Mouse (Mus musculus) thymus, adult 2 months (tissue): ENCODE data around the gene Arv1. TPM values are rescaled to one million over a fixed set of nuclear protein-coding genes. Genes with fewer than 3 reads are reported as not detected.
A peak's percentile ranks its signal among the peaks of the same experiment; 100 is the strongest.

Source experiments
- DNase-seq: peaks from one replicate; pipeline ENCODE4 v3.0.0; 2021
- H3K27ac ChIP-seq: fragments of 200-500 bp; 2 replicates; pipeline ENCODE4 v1.5.1; 2012; ENCODE audit warnings: low read length, control low read depth; ENCODE audit not compliant: control insufficient read depth, insufficient read depth
- H3K27me3 ChIP-seq: fragments of 200-500 bp; 2 replicates; pipeline ENCODE4 v1.6.1; 2012; ENCODE audit warnings: mild to moderate bottlenecking, low read length, moderate library complexity, mixed read lengths; ENCODE audit not compliant: control insufficient read depth, insufficient read depth
- H3K36me3 ChIP-seq: fragments of 200-500 bp; 2 replicates; pipeline ENCODE4 v1.6.1; 2012; ENCODE audit warnings: mild to moderate bottlenecking, low read length, moderate library complexity; ENCODE audit not compliant: control insufficient read depth, insufficient read depth
- H3K4me1 ChIP-seq: fragments of 200-500 bp; replicated peaks from 2 replicates; pipeline ENCODE4 v1.6.1; 2012; ENCODE audit warnings: low read length; ENCODE audit not compliant: control insufficient read depth, insufficient read depth
- H3K4me3 ChIP-seq: fragments of 200-500 bp; 2 replicates; pipeline ENCODE4 v1.5.1; 2012; ENCODE audit warnings: mild to moderate bottlenecking, low read length, control low read depth, moderate library complexity; ENCODE audit not compliant: control insufficient read depth, insufficient read depth
- CTCF ChIP-seq: fragments of 200-500 bp; IDR thresholded peaks from 2 replicates; pipeline ENCODE4 v1.5.1; 2012; ENCODE audit warnings: mild to moderate bottlenecking, control low read depth, low read length, moderate library complexity, borderline replicate concordance; ENCODE audit not compliant: control insufficient read depth, poor library complexity, insufficient read depth; ENCODE audit errors: extremely low read depth
- POLR2A ChIP-seq: fragments of 200-500 bp; IDR thresholded peaks from 2 replicates; pipeline ENCODE4 v1.6.1; 2012; ENCODE audit warnings: mild to moderate bottlenecking, low read length, control low read depth, moderate library complexity; ENCODE audit not compliant: control insufficient read depth, poor library complexity, insufficient read depth; ENCODE audit errors: extremely low read depth
- WGBS: fragments of 180-500 bp; shearing (Covaris S2); methylation state at CpG from one replicate; pipeline ENCODE4 v1.1.7; 2018; 5-methylcytosine and 5-hydroxymethylcytosine counted together
- polyA plus RNA-seq: library from polyadenylated mRNA; depleted of rRNA; stranded (reverse); fragments of >200 nt; gene quantifications from 2 replicates; pipeline ENCODE4 v1.2.3, GENCODE M21; 2012

Arv1 gene
- polyA plus RNA-seq, 1 experiment: 56.7 TPM

DNA sequence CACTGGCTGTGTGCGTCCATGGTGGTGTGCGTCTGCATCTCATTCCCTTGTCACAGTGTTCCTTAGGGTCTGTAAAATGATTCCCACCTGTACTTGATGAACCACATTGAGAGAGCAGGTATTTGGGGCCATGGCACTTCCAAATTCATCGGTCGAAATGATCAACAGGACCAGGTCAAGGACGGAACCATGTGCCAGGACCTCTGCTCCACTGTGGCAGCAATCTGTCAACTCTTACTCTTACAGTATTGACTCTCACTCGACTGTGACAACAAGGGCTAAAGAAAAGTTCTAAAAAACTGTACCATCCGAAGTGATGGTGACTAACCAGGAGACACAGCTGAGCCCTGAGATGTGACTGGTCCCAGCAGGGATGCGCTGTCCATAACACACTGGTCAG, 33.5 kb downstream of the Arv1 start:
- Histone ChIP-seq H3K4me3 (no peak overlapping the region), H3K27me3 (peaks cover 16% of the 10 kb centered on the region), H3K4me1 (peaks cover 5% of the 10 kb centered on the region; the same call in 1 of the 2 replicates), H3K36me3 (no peaks in the 10 kb centered on the region), H3K27ac (no peak overlapping the region)
- DNase-seq: no peak
- TF ChIP-seq CTCF (no peak), POLR2A (no peak)
- WGBS: 88% methylated on average over 8 of the region's 8 CpGs

DNA sequence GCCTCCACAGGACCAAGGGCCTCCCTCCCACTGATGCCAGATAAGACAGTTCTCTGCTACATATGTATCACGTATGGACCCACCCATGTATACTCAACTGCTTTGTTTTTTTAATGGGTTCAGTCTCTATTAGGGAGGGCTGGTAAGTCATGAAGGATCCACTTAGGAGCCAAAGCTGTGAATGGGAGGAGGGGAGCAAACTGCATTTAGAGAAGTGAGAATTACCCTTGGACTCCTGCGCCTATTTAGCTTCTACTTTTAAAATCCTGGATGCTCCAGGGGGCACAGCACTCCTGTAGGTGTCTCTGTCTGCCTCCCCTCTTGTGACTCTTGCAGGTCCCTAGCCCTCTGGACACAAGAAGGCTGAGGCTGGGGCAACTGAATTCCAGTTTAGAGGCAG, 34.2 kb downstream of the Arv1 start:
- Histone ChIP-seq H3K4me1 (peaks cover 5% of the 10 kb centered on the region; the same call in 1 of the 2 replicates), H3K36me3 (no peaks in the 10 kb centered on the region), H3K4me3 (no peak overlapping the region), H3K27ac (no peak overlapping the region), H3K27me3 (peaks cover 9% of the 10 kb centered on the region; the same call in 1 of the 2 replicates)
- TF ChIP-seq POLR2A: no peak
- no peak for TF ChIP-seq CTCF
- DNase-seq: no peak
- 76% methylated on average over 2 of the region's 2 CpGs for WGBS

DNA sequence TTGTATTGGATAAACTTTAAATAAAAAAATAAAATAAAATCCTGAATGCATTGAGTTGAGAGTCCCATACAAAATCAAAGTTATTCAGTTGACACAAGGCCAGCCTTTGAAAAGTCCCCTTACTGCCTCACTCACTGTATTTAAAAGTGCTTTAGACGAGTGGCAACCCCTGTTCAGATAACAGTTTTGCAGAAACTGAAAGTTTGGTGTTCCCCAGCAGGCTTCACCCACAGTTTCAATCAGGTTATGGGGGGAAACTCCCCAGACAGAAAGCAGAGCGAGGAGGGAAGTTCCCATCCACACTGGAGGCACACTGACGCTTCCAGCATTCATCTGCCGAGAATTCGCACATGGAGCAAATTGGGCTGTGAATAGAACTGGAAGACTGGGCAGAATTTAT, 34.7 kb downstream of the Arv1 start:
- 52% methylated on average over 5 of the region's 5 CpGs for WGBS

DNA sequence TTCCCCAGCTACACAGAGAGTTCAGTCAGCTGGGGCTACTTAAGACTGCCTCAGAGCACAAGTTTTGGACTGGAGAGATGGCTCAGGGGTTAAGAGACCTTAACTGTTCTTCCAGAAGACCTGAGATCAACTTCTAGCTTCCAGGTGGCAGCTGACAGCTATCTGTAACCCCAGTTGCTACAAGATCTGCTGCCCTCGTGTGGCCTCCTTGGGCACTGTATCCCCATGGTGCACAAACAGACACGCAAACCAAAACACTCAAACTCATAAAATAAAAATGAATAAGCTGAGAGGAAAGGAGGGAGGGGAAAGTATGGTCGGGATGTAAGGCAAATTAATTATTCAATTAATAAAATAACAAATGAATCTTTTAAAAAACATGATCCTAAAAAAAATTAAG, 36.6 kb downstream of the Arv1 start:
- Histone ChIP-seq H3K4me3 (no peak overlapping the region), H3K27me3 (no peaks in the 10 kb centered on the region; the same call in 1 of the 2 replicates), H3K27ac (no peak overlapping the region), H3K4me1 (no peaks in the 10 kb centered on the region), H3K36me3 (no peaks in the 10 kb centered on the region)
- 34% methylated on average over 3 of the region's 3 CpGs for WGBS
- DNase-seq: peak; percentile 54
- no peak for TF ChIP-seq POLR2A
- no peak; the same call in 1 of the 2 replicates for TF ChIP-seq CTCF

More for the DNA sequence above, 34.7 kb downstream of the Arv1 start:
- H3K4me1 ChIP-seq: peaks cover 5% of the 10 kb centered on the region; the same call in 1 of the 2 replicates
- no peak overlapping the region for H3K27ac ChIP-seq
- no peak for DNase-seq
- H3K4me3 ChIP-seq: no peak overlapping the region
- H3K36me3 ChIP-seq: no peaks in the 10 kb centered on the region
- no peak for TF ChIP-seq POLR2A
- no peak for TF ChIP-seq CTCF
- H3K27me3 ChIP-seq: peaks cover 6% of the 10 kb centered on the region; the same call in 1 of the 2 replicates

DNA sequence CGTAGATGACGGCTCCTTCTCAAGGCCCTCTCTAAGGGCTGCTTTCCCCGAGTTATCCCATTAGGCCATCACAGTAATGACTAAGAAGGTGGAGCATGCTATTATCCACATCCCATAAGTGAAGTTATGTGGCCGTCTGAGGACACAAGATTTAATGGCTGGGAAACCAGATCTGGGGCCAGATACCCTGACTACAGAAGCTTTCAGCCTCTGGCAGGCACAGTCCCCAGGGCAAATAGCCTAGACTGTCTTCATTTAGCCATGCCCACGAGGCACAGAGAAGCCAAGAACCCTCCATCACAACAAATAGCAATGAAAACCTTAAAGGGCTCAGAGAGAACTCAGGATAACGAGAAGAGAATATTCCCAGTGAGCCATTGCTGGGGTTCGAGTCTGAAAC, 41.1 kb downstream of the Arv1 start:
- WGBS: 83% methylated on average over 7 of the region's 7 CpGs
- no peak overlapping the region for H3K4me3 ChIP-seq
- DNase-seq: no peak
- no peaks in the 10 kb centered on the region for H3K27me3 ChIP-seq
- H3K36me3 ChIP-seq: no peaks in the 10 kb centered on the region
- no peak for TF ChIP-seq CTCF
- TF ChIP-seq POLR2A: no peak
- no peak overlapping the region for H3K27ac ChIP-seq
- no peaks in the 10 kb centered on the region for H3K4me1 ChIP-seq

DNA sequence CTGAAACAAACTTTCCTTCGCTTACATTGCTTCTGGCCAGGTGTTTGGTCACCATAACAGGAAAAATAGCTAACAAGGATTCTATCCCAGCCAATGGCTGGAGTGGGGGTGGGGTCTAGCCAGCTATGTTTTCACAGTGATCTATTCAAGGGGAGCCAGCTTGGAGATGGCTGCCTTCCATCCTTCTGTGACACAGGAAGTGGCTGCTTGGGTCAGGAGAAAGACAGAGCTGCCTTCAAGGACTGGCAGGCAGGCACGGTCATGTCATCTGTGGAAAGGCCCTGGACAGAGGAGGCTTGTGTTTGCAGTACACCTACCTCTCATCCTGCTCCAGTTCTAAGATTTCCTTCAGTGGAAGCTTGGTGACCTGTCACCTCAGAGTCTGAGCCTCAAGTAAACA, 50.5 kb downstream of the Arv1 start:
- Histone ChIP-seq H3K27ac (no peak overlapping the region), H3K27me3 (no peaks in the 10 kb centered on the region), H3K4me1 (no peaks in the 10 kb centered on the region), H3K36me3 (no peaks in the 10 kb centered on the region), H3K4me3 (no peak overlapping the region)
- TF ChIP-seq POLR2A: no peak
- no peak for TF ChIP-seq CTCF
- no peak for DNase-seq
- WGBS: 83% methylated on average over 2 of the region's 2 CpGs

DNA sequence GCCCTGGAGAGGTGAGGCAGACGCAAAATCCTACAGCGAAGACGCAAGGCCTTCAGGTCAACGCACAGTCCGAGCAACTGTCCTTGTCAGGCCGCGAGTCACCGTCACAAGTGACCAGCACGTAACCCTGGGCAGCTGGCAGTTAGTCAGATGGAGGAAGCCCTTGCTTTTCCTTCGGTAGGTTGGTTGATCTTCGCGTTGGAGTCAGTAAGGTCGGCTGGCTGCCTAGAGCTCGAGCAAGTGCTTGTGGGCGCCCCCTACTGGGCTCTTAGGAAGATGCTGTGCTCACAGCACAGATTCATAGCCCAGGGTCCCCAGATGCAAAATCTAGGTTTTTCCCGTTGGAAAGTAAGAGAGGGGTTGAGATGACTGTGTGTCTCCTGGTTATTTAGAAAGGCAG, 53.8 kb downstream of the Arv1 start:
- peak; percentile 66 for DNase-seq

More for the DNA sequence above, 53.8 kb downstream of the Arv1 start:
- no peak for TF ChIP-seq POLR2A
- TF ChIP-seq CTCF: peak; percentile 94
- H3K4me1 ChIP-seq: no peaks in the 10 kb centered on the region
- H3K36me3 ChIP-seq: no peaks in the 10 kb centered on the region
- H3K4me3 ChIP-seq: no peak overlapping the region
- no peaks in the 10 kb centered on the region for H3K27me3 ChIP-seq
- WGBS: 24% methylated on average over 16 of the region's 16 CpGs
- H3K27ac ChIP-seq: no peak overlapping the region
